Mouse (Mus musculus) liver, embryonic 14.5 days (tissue): ENCODE data around the gene Shmt1. TPM values are rescaled to one million over a fixed set of nuclear protein-coding genes. Genes with fewer than 3 reads are reported as not detected.
"Not testable (repeated sequence)": the region's sequence is repeated elsewhere in the genome, so short reads cannot be mapped to it uniquely, and the experiment has no call there.

Source experiments
- ATAC-seq: fragments of 200-750 bp; cut with Nextera tagmentation; 2 replicates; pipeline ENCODE4 v1.8.0; 2017; ENCODE audit warnings: moderate number of reproducible peaks, mild to moderate bottlenecking, moderate library complexity; ENCODE audit not compliant: insufficient read depth
- DNase-seq, 3 experiments: peaks; one replicate each; pipeline ENCODE4 v3.0.0-alpha.2; 2012 to 2013; ENCODE audit warnings: low read depth in 3 of 3, low spot score in 3 of 3
- H3K27ac ChIP-seq: fragments of 300-500 bp; sonication (generic); 2 replicates; pipeline ENCODE4 v1.5.1; 2014; ENCODE audit warnings: moderate library complexity, mild to moderate bottlenecking, control low read depth, inconsistent platforms
- H3K27me3 ChIP-seq: fragments of 300-500 bp; sonication (generic); 2 replicates; pipeline ENCODE4 v1.6.1; 2014; ENCODE audit warnings: mild to moderate bottlenecking, low read length, moderate library complexity; ENCODE audit not compliant: control insufficient read depth, insufficient read depth
- H3K36me3 ChIP-seq: fragments of 300-500 bp; sonication (generic); replicated peaks from 2 replicates; pipeline ENCODE4 v1.6.1; 2014; ENCODE audit warnings: low read depth; ENCODE audit not compliant: control insufficient read depth, insufficient read depth
- H3K4me1 ChIP-seq, 2 experiments: fragments of 200-500 bp in 1 of 2; fragments of 300-500 bp in 1 of 2; sonication (generic) in 1 of 2; replicated peaks; 2 replicates each; pipeline ENCODE4 v1.6.1; 2012 to 2014; ENCODE audit warnings: antibody characterized with exemption in 1 of 2, inconsistent platforms in 1 of 2, low read length in 1 of 2; ENCODE audit not compliant: control insufficient read depth in 2 of 2, insufficient read depth in 2 of 2
- H3K4me2 ChIP-seq: fragments of 300-500 bp; sonication (generic); 2 replicates; pipeline ENCODE4 v1.6.1; 2014; ENCODE audit warnings: low read depth, mild to moderate bottlenecking, control low read depth, moderate library complexity
- H3K4me3 ChIP-seq, 2 experiments: fragments of 200-500 bp in 1 of 2; fragments of 300-500 bp in 1 of 2; sonication (generic) in 1 of 2; 2 replicates each; pipeline ENCODE4 v1.5.1; 2012 to 2014; ENCODE audit warnings: low read depth in 2 of 2, low read length in 2 of 2, mild to moderate bottlenecking in 2 of 2, control low read depth in 1 of 2, inconsistent platforms in 1 of 2, moderate library complexity in 1 of 2; ENCODE audit not compliant: insufficient read depth in 1 of 2
- H3K9ac ChIP-seq: fragments of 300-500 bp; sonication (generic); replicated peaks from 2 replicates; pipeline ENCODE4 v1.6.1; 2014; ENCODE audit warnings: mild to moderate bottlenecking, control low read depth, moderate library complexity
- H3K9me3 ChIP-seq: fragments of 300-500 bp; sonication (generic); 2 replicates; pipeline ENCODE4 v1.6.1; 2016; ENCODE audit warnings: low read length, mixed read lengths; ENCODE audit not compliant: control insufficient read depth
- CTCF ChIP-seq: IDR thresholded peaks from 2 replicates; pipeline ENCODE4 v1.5.1; 2016; ENCODE audit warnings: antibody characterized with exemption, low read depth, control low read depth
- EP300 ChIP-seq: IDR thresholded peaks from 2 replicates; pipeline ENCODE4 v1.6.1; 2016; ENCODE audit warnings: antibody characterized with exemption, low read depth
- WGBS: fragments of 180-500 bp; shearing (Covaris S2); extraction: QIAGEN DNeasy Blood & Tissue Kit; methylation state at CpG from one replicate; pipeline ENCODE4 v1.1.7; 2014; ENCODE audit not compliant: insufficient replicate concordance; 5-methylcytosine and 5-hydroxymethylcytosine counted together
- polyA plus RNA-seq, 2 experiments: library from polyadenylated mRNA; depleted of rRNA in 1 of 2; stranded (reverse) in 1 of 2; unstranded in 1 of 2; fragments of >200 nt; fragmentation: Nextera tagmentation in 1 of 2; extraction: Ambion mirVana in 1 of 2; gene quantifications; 2 replicates each; pipeline versions ENCODE4 v1.2.1 to v1.2.3; 2012 to 2014

Shmt1 gene
- polyA plus RNA-seq (2012; rRNA removed) (22.7 and 26.9 TPM in 2 replicates), polyA plus RNA-seq (2014; fragmentation: Nextera tagmentation; extraction: Ambion mirVana) (34.2 and 41.8 TPM in 2 replicates)

GRCm38 (mm10) chr11:60811618-60812017 lies at the start of gene Shmt1:
Shmt1 (minus strand) TSS chr11:60811718.
- WGBS, result 22% methylated on average over 6 of the region's 6 CpGs
- peak within 1 kb of the TSS; percentile 43 for H3K9ac ChIP-seq
- peak within 1 kb of the TSS; percentile 61 for H3K4me2 ChIP-seq
- H3K27me3 ChIP-seq, ATAC-seq, DNase-seq, H3K36me3 ChIP-seq, H3K9me3 ChIP-seq, H3K27ac ChIP-seq: not testable (repeated sequence)
- peaks cover 6 to 17% of the 10 kb centered on the region in 2 experiments for H3K4me1 ChIP-seq
- H3K4me3 ChIP-seq, result peak within 1 kb of the TSS; percentile 53 to 63

DNA sequence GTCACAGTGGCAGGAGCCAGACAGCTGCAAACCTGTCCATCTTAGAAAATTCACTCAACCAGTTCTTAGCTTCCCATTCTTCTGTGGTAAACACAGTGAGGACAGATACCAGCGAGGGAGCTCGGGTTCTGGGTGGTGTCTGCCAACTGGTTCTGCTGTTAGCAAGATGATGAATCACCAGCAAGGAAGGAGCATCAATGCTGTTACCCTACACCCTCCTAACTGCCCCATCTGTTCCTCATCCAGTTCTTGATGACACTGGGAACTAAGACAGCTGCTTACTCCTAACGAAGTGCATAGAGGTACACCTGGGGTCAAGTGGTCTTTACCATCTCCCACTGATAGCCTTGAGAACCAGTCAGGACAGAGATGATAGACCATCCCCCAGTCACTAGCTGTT lies 45.1 kb upstream of the Shmt1 start:
- H3K4me2 ChIP-seq, result no peak overlapping the region
- 63% methylated on average over 3 of the region's 3 CpGs for WGBS
- no peak for TF ChIP-seq EP300
- TF ChIP-seq CTCF, result no peak
- no peaks in the 10 kb centered on the region for H3K27me3 ChIP-seq
- H3K4me3 ChIP-seq, result no peak overlapping the region
- DNase-seq (no peak), ATAC-seq (no peak)
- H3K4me1 ChIP-seq, result no peaks in the 10 kb centered on the region
- peaks cover 24% of the 10 kb centered on the region for H3K36me3 ChIP-seq
- no peak overlapping the region for H3K9ac ChIP-seq
- H3K9me3 ChIP-seq, result no peaks in the 10 kb centered on the region
- H3K27ac ChIP-seq, result no peak overlapping the region

DNA sequence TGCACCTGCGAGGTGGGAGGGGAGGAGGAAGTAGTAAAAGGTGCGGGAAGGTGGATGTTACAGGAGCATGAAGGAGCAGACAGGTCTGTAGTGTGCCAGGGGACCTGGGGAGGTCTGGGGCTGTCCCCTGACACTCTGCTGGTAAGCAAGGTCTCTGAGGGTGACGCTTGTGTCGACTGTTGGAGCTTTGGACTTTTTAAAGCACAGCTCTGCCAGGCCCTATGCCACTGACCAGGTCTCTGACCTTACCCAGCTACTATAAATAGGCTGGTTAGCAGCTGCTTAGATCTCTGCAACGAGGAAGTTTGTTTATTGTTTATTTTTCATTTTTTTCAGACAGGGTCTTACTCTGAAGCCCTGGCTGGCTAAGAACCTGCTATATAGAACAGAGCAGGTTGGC lies 33.9 kb upstream of the Shmt1 start:
- 71% methylated on average over 5 of the region's 5 CpGs for WGBS
- no peaks in the 10 kb centered on the region for H3K4me1 ChIP-seq
- no peak overlapping the region for H3K27ac ChIP-seq
- no peak overlapping the region for H3K9ac ChIP-seq
- no peak overlapping the region for H3K4me3 ChIP-seq
- H3K4me2 ChIP-seq, result no peak overlapping the region
- no peak for ATAC-seq
- TF ChIP-seq CTCF (no peak), EP300 (no peak)
- H3K36me3 ChIP-seq, result no peaks in the 10 kb centered on the region; the same call in 1 of the 2 replicates
- H3K9me3 ChIP-seq, result no peaks in the 10 kb centered on the region
- no peaks in the 10 kb centered on the region for H3K27me3 ChIP-seq
- no peak for DNase-seq

DNA sequence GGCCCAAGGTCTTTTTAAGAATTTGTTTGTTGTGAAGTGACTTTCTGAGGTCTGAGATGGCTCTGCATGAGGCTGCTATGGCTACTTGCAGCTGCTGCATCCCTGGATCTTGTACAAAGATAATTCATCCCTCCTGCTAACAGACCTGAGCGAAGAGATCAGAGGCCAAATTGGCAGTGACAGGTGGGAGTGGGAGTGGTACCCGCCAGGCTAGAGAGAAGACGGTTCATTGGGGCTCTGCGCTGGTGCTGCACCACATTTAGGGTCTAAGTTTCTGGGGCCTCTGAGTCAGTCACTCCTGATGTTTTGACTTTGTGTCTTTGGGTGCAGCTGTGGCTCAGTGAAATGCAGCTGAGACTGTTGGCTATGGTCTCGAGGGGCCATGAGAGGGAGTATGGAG lies 31.9 kb upstream of the Shmt1 start:
- no peak overlapping the region for H3K9ac ChIP-seq
- no peak for TF ChIP-seq CTCF
- no peak for TF ChIP-seq EP300
- DNase-seq (no peak), ATAC-seq (no peak)
- no peak overlapping the region for H3K27ac ChIP-seq
- H3K36me3 ChIP-seq, result no peaks in the 10 kb centered on the region
- H3K4me2 ChIP-seq, result no peak overlapping the region
- H3K9me3 ChIP-seq, result no peaks in the 10 kb centered on the region
- no peak overlapping the region for H3K4me3 ChIP-seq
- WGBS, result 81% methylated on average over 5 of the region's 5 CpGs
- no peaks in the 10 kb centered on the region for H3K27me3 ChIP-seq
- 0 out of 4 replicates have a peak, but pooled peaks cover 0 to 2% of the 10 kb centered on the region in 2 experiments for H3K4me1 ChIP-seq

DNA sequence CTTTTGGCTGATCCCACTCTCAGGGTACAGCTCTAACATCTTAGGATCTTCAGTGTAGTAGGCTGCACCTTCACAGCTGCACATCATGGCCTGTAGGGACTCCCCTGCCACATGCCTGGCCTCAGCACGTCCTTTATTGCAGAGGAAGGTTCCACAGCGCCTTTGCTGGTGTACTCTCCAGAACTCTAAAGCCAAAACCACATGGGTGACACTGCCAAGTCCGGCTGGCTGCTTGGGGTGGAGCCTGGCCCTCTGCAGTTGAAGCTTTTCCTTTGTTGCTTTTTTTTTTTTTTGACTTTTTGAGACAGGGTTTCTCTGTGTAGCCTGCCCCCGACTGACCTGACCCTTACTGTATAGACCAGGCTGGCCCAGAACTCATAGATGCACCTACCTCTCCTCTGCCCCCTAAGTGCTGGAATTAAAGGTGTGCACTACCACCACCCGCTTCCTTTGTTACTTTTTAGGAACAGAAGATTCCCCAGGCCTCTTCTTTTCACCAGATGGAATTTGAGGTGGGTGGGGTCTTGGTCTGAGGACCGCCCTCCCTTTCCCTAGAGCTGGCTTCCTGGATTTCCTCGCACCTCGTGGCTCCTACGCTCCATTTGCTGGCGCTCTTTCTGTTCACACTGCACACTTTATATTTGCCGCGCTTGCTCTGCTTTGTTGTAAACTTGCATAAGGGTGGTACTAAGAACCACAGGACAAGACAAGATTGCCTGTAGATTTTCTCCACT lies 30.1 kb upstream of the Shmt1 start:
- Histone ChIP-seq H3K4me1 (peaks cover 0 to 4% of the 10 kb centered on the region in 2 experiments; a peak in 1 of 4 replicates), H3K27me3 (no peaks in the 10 kb centered on the region), H3K4me3 (no peak overlapping the region), H3K9ac (no peak overlapping the region), H3K36me3 (no peaks in the 10 kb centered on the region), H3K27ac (no peak overlapping the region), H3K9me3 (no peaks in the 10 kb centered on the region), H3K4me2 (no peak overlapping the region)
- no peak for TF ChIP-seq EP300
- no peak for TF ChIP-seq CTCF
- ATAC-seq (no peak), DNase-seq (no peak)
- WGBS, result 72% methylated on average over 12 of the region's 12 CpGs
